Mouse (Mus musculus): ENCODE measurements around the gene Gapt.
"Not testable (repeated sequence)": the region's sequence is repeated elsewhere in the genome, so short reads cannot be mapped to it uniquely, and the experiment has no call there.

Gapt gene

GRCm38 (mm10) chr13:110356941-110357340 is at the start of gene Gapt:
TSS of gene Gapt (minus strand) at chr13:110357199.
- DNase-seq (ENCODE audit: low read depth, low spot score), result no peak

DNA sequence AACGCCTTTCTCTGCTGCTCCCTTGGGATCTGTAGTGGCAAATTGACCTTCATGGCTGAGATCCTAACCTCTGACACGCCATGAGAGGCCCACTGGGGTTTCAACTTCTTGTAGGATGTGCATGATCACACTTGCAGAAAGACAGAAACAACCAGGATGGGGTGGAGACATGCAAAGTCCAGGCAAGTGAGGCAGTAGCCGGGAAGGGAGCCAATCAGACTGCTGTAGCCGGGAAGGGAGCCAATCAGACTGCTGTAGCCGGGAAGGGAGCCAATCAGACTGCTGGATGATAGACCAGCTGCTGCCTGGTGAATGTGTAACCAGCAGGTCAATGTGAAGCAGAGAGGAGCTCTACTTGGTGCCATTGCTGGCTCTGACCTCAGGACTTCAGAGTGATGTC is 49.2 kb upstream of the Gapt start:
- no peak for DNase-seq (ENCODE audit: low read depth, low spot score)

DNA sequence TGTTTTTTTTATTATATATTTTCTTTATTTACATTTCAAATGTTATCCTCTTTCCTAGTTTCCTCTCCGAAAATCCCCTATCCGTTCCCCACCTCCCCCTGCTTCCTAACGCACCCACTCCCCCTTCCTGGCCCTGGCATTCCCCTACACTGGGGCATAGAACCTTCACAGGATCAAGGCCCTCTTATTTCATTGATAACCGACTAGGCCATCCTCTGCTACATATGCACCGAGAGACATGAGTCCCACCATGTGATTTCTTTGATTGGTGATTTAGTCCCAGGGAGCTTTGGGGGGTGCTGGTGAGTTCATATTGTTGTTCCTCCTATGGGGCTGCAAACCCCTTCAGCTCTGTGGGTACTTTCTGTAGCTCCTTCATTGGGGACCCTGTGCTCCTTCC is 47.7 kb upstream of the Gapt start:
- not testable (repeated sequence) for DNase-seq (ENCODE audit: low read depth, low spot score)

DNA sequence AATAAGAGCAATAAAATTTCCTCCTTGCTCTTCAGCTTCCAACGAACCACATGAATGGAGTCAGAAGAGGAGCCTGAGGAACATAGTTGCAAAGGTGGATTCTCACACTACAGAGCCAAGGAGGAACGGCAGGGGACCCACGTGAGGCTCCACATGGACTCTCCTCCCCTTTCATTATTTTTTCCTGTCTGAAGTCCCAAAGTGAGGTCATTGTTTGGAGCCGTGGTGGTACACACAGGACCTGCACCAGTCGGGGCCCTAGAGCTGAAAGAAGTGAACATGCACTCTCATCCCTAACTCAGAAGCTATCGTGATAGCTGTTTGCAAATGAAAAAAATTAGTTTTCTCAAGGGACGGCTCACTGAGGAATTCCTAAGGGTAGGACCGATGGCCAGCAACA is 47.1 kb upstream of the Gapt start:
- no peak for DNase-seq (ENCODE audit: low read depth, low spot score)

- DNase-seq (ENCODE audit: low read depth, low spot score), result no peak
Observed at GRCm38 (mm10) chr13:110401877-110402276, 44.9 kb upstream of the Gapt start.

- no peak for DNase-seq (ENCODE audit: low read depth, low spot score)
Observed at GRCm38 (mm10) chr13:110401443-110401842, 44.4 kb upstream of the Gapt start.

DNA sequence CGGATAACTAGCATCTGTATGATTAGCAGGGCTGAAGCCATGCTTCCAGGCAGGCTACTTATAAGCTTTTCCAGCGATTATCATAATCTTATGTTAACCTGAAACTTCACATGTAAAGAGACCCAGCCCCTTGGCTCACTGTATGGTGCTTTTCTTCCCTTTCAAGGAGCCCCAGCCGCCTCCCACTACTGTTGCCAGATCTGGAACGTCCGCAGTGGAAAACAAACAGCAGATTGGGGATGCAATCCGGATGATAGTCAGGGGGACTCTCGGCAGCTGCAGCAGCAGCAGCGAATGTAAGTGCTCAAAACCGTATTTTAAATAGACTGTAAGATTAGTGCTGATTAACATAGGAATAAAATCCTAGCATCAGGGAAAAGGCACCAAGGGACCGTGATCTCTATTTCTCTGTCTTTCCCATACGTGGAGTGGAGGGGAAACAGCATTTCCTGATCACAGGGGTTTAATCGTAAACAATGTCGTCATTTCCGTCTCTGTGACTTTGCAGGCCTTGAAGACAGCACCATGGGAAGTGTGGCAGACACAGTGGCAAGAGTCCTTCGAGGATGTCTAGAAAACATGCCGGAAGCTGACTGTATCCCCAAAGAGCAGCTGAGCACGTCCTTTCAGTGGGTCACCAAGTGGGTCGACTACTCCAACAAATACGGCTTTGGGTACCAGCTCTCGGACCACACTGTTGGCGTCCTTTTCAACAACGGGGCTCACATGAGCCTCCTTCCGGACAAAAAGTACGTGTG is 41.7 kb upstream of the Gapt start:
- DNase-seq (ENCODE audit: low read depth, low spot score), result no peak

- DNase-seq (ENCODE audit: low read depth, low spot score), result no peak
Observed at GRCm38 (mm10) chr13:110397750-110398149, 40.8 kb upstream of the Gapt start.

DNA sequence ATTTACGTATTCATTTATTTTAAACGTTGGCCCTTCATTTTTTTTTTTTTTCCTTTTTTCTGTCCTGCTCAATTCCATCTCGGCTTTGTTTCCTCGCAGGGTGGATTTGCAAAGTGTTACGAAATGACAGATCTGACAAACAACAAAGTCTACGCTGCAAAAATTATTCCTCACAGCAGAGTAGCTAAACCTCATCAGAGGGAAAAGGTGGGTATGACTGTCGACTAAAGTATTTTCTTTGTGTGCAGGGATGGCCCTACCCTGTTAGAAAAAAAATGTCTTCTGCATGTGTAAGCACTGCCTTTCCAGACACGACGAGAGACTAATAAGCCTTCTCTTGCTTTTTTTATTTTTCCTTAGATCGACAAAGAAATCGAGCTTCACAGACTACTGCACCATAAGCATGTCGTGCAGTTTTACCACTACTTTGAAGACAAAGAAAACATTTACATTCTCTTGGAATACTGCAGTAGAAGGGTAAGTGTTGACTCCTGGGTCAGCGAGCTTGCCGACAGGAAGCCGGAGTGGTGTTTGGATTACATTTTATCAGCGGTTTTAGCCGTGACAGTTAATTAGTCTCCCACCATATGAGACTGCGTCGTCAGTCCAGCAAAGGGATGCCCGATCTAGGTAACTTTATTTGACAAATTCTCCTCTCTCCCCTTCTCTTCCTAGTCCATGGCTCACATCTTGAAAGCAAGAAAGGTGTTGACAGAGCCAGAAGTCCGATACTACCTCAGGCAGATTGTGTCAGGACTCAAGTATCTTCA is 39.1 kb upstream of the Gapt start:
- no peak for DNase-seq (ENCODE audit: low read depth, low spot score)

DNA sequence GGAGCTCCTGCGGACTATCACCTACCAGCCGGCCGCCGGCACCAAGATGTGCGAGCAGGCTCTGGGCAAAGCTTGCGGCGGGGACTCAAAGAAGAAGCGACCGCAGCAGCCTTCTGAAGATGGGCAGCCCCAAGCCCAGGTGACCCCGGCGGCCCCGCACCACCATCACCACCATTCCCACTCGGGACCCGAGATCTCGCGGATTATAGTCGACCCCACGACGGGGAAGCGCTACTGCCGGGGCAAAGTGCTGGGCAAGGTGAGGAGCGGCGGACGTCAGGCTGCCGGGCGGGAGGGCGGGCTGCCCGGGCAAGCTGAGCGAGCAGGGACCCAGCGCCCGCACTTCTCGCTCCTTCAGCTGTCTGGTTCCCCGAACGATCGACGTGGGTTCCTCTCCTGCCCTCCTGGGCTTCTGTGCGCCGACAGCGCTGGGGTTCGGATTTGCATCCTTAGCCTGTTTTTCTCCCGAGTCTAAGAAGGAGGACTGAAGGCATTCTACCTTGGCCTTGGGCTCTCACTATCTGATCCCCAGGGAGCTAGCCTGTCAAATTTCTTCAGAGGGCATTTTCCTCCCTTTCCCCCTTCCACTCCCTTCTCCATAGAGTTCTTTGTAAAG is 38.3 kb upstream of the Gapt start:
- DNase-seq (ENCODE audit: low read depth, low spot score), result no peak

DNA sequence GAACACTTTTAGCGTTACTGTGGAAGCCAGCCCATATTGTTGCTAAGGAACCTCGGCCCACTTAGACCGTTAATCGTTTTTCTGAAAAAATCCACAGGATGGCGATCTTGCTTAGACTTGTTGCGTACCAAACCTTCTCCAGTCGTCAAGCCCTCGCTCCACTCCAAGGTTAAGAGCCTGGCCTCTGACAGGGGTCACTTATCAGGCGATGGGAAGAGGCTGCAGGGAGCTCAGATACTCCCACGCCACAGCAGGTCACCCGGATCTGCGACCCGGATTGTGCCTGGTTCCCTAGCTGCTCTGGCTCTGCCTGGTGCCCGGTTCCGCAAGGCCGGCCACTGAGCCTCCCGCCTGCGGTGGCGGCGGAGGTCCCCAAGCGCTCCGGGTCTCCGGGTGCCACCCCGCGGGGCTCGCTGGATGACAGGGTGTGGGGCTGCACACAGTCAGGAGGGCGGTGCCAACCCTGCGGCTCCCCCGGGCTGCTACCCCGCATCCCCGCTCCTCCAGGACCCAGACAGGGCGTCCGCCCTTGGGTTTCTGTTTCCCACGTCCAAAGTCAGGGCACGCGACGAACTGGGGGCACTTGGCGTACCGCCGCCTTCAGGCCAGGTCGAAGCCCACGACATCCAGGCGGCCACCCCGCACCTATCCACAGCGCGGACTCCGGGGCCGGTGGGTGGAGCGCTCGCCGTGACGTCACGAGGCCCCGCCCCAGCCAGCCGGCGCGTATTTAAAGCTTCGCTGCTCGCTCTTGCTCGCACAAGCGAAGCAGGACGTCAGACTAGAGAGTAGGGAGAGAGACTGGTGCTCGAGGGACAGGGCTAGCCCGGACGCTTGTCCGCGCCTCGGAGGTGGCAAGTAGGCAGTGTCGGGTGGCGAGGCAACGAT is 37.5 kb upstream of the Gapt start, which contains the start of gene Plk2:
TSS of gene Plk2 (plus strand) at position 756 of the 888 bp plus-strand sequence.
- peak; percentile 90 for DNase-seq (ENCODE audit: low read depth, low spot score)

GRCm38 (mm10) chr13:110392631-110393030 is 35.6 kb upstream of the Gapt start:
- no peak for DNase-seq (ENCODE audit: low read depth, low spot score)

DNA sequence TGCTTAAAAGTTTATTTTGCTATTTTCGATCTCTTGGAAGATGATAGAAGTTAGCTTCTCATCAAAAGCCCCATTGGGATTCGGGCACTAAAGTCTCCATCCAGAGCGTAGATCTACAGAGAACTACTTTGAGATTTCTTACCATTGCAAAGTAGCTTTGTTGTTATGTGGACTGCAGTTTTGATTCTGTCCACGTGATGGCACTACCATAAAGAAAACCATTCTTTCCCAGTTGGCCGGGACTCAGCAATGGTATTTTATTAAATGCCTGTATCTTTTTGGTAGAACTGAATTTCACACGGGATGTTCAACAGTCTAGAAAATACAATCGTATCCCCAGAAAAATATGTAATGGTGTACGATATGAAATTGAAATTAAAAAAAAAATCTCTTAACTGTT is 35.2 kb upstream of the Gapt start:
- peak; percentile 58 for DNase-seq (ENCODE audit: low read depth, low spot score)

DNA sequence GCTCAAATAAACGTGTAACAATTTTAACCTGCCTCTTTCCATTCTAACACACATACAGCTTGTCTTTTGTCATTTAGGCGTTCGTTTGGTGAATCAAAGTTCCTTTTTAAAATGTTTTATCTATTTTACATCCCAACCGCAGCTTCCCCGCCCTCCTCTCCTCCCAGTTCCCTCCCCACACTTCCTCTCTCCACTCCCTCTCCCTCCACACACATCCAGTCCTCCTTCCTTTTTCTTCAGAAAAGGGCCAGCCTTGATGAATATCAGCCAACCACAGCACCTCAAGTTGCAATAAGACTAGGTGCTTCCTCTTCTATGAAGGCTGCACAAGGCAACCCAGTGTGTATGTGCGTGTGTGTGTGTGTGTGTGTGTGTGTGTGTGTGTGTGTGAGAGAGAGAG is 27.5 kb upstream of the Gapt start:
- DNase-seq (ENCODE audit: low read depth, low spot score), result no peak

DNA sequence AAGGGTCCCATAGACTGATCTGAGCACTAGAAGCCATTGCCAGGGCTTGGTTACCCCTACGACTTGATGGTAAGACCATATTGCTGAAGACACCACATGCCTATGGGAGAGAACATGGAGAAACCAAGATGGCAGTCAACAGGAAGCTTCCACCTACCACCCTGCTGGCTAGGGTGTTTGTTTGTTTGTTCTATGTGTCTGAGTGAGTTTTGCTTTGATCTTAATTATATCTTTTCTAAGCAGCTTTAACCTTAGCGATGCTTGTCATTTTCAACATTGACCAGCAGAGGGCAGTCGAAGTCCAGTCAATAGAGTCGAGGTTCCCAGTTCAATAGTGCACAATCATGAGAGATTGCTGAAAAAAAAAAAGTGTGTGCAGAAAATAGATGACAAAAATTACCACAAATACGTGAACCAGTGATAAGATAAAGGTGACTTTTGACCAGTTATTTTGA is 25.5 kb upstream of the Gapt start:
- peak; percentile 71 for DNase-seq (ENCODE audit: low read depth, low spot score)

DNA sequence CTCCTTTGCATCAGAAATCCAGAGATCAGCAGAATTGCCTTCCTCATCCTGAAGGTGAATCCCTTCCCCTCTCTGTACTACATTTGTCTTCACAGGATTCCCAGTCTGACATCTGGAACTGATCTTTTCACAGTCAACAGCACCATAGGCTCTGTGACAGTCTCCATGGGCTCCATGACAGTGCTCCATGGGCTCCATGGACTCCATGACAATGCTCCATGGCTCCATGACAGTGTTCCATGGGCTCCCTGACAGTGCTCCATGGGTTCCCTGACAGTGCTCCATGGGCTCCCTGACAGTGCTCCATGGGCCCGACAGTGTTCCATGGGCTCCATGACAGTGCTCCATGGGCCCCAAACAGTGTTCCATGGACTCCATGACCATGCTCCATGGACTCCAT is 12.7 kb upstream of the Gapt start:
- no peak for DNase-seq (ENCODE audit: low read depth, low spot score)

DNA sequence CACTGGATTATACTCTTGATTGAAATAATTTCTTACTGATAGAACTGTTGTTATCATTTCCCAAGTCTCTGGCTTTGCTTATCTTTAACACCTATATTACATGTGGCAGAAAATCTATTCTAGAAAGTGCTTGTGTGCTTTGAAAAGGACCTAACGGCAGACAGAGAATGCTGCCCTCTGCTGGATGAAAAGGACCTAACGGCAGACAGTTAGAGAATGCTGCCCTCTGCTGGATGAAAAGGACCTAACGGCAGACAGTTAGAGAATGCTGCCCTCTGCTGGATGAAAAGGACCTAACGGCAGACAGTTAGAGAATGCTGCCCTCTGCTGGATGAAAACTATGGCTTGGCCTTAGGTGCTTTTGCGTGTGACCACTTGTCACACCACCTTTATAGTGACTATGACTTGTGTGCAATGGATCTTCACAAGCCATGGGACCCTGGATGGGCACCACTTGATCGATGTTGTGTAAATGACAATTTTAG is 11.6 kb upstream of the Gapt start:
- peak; percentile 40 for DNase-seq (ENCODE audit: low read depth, low spot score)

DNA sequence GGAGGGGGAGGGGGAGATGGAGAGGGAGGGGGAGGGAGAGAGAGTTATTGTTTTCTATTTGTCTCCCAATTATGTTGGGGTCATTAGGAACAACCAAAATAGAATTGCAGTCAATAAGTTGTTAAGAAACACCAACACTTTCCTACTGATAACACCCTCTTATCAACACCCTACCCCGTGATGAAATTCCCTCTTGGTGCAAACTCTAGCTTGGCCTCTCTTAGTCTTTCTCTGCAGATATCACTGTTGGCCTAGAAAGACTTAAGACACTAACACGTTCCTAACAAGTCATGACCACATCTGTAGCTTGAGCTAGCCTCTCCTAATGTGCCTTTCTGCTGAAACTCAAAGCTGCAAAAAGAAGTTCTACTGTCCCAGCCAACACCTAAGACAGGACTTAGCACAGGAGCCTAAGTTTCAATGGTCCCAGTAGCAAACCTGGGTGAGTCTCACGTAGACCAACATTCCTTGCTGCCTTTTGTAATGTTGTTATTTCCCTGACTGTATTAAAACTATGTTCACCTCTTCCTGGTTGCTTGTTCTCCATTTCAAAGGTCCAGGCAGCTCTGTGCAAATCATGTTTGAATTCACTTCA is 11.1 kb upstream of the Gapt start:
- DNase-seq (ENCODE audit: low read depth, low spot score), result no peak

- no peak for DNase-seq (ENCODE audit: low read depth, low spot score)
Observed at GRCm38 (mm10) chr13:110366477-110366876, 9.5 kb upstream of the Gapt start.

DNA sequence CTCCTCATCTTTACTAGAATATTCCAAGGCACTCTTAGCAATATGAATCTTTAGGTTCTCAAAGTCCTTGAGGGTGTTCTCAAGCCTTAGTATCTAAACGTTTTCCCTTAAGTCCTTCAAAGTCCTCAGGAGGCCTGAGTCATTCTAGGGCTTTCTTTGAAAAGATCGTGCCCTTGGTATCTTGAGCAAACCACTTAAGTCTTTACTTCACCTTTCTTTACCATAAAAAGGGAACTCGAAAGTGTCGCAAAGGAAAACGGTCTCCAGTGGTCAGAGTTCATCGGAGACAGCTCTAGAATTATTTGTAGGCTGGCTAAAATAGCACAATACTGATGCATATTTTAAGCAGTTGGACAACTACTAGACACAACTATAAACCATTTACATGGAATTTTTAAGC is 6.7 kb upstream of the Gapt start:
- DNase-seq (ENCODE audit: low read depth, low spot score), result no peak

GRCm38 (mm10) chr13:110351051-110351450 is 5.9 kb downstream of the Gapt start:
- DNase-seq (ENCODE audit: low read depth, low spot score), result no peak
